Mouse (Mus musculus) gastrocnemius, adult 8-10 months (tissue): ENCODE data around the gene Rae1. TPM values are rescaled to one million over a fixed set of nuclear protein-coding genes. Genes with fewer than 3 reads are reported as not detected.

Experiments used
- DNase-seq, 2 experiments: peaks; one replicate each; pipeline ENCODE4 v3.0.0; 2022; ENCODE audit warnings: low spot score in 2 of 2
- total RNA-seq, 4 experiments: library from RNA; stranded (reverse); gene quantifications; 2 replicates each; pipeline ENCODE4 v1.2.4; 2022

Rae1 gene
- total RNA-seq, 4 experiments from 2014 or later = 8.5 to 11.1 (median 11.0) TPM

- no peak for DNase-seq
Measured at GRCm38 (mm10) chr2:173048041-173048745, 48.3 kb downstream of the Rae1 start.

- DNase-seq = no peak
Measured at GRCm38 (mm10) chr2:173049231-173049630, 49.3 kb downstream of the Rae1 start.

GRCm38 (mm10) chr2:173049817-173050216 lies 49.9 kb downstream of the Rae1 start:
- no peak for DNase-seq

- DNase-seq = no peak
Measured at GRCm38 (mm10) chr2:173050604-173051382, 50.9 kb downstream of the Rae1 start.

GRCm38 (mm10) chr2:173052881-173053280 lies 53.0 kb downstream of the Rae1 start:
- DNase-seq = peak in 1 of 2 experiments; percentile 2

- no peak for DNase-seq
Measured at GRCm38 (mm10) chr2:173053846-173054245, 53.9 kb downstream of the Rae1 start.

- no peak for DNase-seq
Measured at GRCm38 (mm10) chr2:173056303-173056881, 56.5 kb downstream of the Rae1 start.

- DNase-seq = no peak
Measured at GRCm38 (mm10) chr2:173056882-173057315, 57.0 kb downstream of the Rae1 start.

- peak; percentile 58 to 77 for DNase-seq
Measured at GRCm38 (mm10) chr2:173057623-173058022, 57.7 kb downstream of the Rae1 start.

- no peak for DNase-seq
Measured at GRCm38 (mm10) chr2:173058263-173058662, 58.3 kb downstream of the Rae1 start.

- DNase-seq = no peak
Measured at GRCm38 (mm10) chr2:173060450-173060849, 60.5 kb downstream of the Rae1 start.

- no peak for DNase-seq
Measured at GRCm38 (mm10) chr2:173061443-173062351, 61.8 kb downstream of the Rae1 start.

- DNase-seq = no peak
Measured at GRCm38 (mm10) chr2:173063219-173063618, 63.3 kb downstream of the Rae1 start.

- no peak for DNase-seq
Measured at GRCm38 (mm10) chr2:173064864-173065263, 64.9 kb downstream of the Rae1 start.

Other genes with a start within 250 kb of the Rae1 start
- 1 to 10 TPM in 1 of 4 experiments, under 1 TPM in 3; 0.10 to 1.4 (median 0.25) TPM for gene Bmp7, start 59.8 kb upstream of the Rae1 start, total RNA-seq
- gene Spo11, start 22.4 kb upstream of the Rae1 start, total RNA-seq = not detected
- 100 to 1,000 TPM; 180 to 208 (median 192) TPM for gene Rbm38, start 20.4 kb downstream of the Rae1 start, total RNA-seq
- under 1 TPM in 2 of 4 experiments, not detected in 2; 0.18 to 0.34 TPM for gene Ctcfl, start 119.4 kb downstream of the Rae1 start, total RNA-seq
- gene Pck1, start 152.9 kb downstream of the Rae1 start, total RNA-seq = 10 to 100 TPM in 2 of 4 experiments, 1 to 10 TPM in 2; 1.9 to 22.6 (median 8.5) TPM
- gene Zbp1, start 218.8 kb downstream of the Rae1 start, total RNA-seq = under 1 TPM in 1 of 4 experiments, not detected in 3; 0.54 TPM